Mouse (Mus musculus) heart, adult 2 months (tissue): Measurements from ENCODE around the gene Akr1d1.

ENCODE experiments used
- CTCF ChIP-seq: fragments of 200-600 bp; IDR thresholded peaks from 2 replicates; pipeline ENCODE4 v1.8.1; 2022; ENCODE audit warnings: antibody characterized with exemption, mild to moderate bottlenecking, moderate library complexity
- EP300 ChIP-seq: fragments of 200-500 bp; IDR thresholded peaks from 2 replicates; pipeline ENCODE4 v1.6.1; 2011; ENCODE audit warnings: low read depth, low read length, control low read depth; ENCODE audit not compliant: insufficient read depth
- POLR2A ChIP-seq: fragments of 200-500 bp; IDR thresholded peaks from 2 replicates; pipeline ENCODE4 v1.6.1; 2011; ENCODE audit warnings: mild to moderate bottlenecking, low read depth, low read length, control low read depth; ENCODE audit not compliant: insufficient read depth

- no peak for TF ChIP-seq CTCF
- TF ChIP-seq EP300: no peak
- no peak for TF ChIP-seq POLR2A
Observed at GRCm38 (mm10) chr6:37593551-37594089, 63.6 kb downstream of the Akr1d1 start.
